Mouse (Mus musculus) heart, adult 11 months (tissue): ENCODE measurements around the gene Trpc4ap.

ENCODE experiments used
- DNase-seq: peaks from one replicate; pipeline ENCODE4 v3.0.0; 2022

Gene Trpc4ap

GRCm38 (mm10) chr2:155691336-155691722 lies 855 bp downstream of the Trpc4ap start:
- DNase-seq, result no peak

GRCm38 (mm10) chr2:155689211-155689610 lies 3.0 kb downstream of the Trpc4ap start:
- peak; percentile 15 for DNase-seq

GRCm38 (mm10) chr2:155687746-155688145 lies 4.4 kb downstream of the Trpc4ap start:
- DNase-seq, result peak; percentile 82

- DNase-seq, result peak; percentile 74
Observed at GRCm38 (mm10) chr2:155686572-155686971, 5.6 kb downstream of the Trpc4ap start.

DNA sequence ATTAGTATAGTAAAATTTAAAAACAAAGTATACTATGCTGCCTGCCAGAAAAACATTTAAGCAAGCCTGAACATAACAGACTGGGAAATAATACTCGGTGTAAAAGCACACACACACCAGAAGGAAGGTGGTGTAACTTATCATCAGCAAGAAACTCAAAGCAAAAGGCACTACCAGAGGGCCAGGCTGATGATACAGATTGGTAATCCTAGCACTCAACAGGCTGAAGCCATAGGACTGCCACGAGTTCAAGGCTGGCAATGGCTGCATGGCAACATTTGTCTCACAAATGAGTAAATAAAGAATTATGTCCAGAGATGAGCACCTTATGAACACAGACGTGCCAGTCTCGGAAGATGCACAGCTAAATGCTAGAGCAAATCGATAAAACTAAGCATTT lies 8.4 kb downstream of the Trpc4ap start:
- peak; percentile 55 for DNase-seq

DNA sequence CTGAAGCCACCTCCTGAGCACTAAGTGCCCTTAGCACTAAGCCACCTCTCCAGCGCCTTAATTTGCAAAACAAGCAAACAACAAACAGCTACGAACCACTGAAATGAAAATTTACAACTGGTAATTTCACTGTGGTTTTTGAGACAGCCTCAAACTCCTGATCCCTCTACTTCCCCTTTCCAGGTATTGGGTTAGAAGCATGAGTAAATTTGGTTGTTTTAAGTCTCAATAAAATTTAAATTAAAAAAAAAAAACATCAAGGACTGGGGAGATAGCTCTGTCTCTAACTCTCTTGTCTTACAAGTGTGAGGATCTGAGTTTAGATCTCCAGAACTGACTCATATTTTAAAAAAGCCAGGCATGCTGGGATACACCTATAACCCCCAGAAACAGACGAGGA lies 9.0 kb downstream of the Trpc4ap start:
- no peak for DNase-seq

DNA sequence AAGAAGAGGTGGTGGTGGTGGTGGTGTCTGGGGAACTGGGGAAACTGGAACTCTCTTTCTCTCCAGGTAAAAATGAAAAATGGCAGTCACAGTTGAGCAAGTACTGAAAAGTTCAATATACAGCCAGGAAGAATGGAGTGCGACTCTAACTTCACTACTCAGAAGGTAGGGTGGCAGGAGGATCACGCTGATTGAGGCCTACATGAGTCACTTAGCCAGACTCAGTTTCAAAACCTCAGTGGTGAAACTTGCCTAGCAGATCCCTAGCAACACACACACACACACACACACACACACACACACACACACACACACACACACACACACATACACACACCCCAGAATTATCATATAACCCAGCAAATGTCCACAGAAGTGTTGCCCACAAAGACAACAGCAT lies 10.3 kb downstream of the Trpc4ap start:
- DNase-seq, result peak; percentile 37

- DNase-seq, result peak; percentile 70
Observed at GRCm38 (mm10) chr2:155681194-155681593, 11.0 kb downstream of the Trpc4ap start.

- DNase-seq, result peak; percentile 44
Observed at GRCm38 (mm10) chr2:155680591-155680990, 11.6 kb downstream of the Trpc4ap start.

GRCm38 (mm10) chr2:155679586-155680110 lies 12.5 kb downstream of the Trpc4ap start:
- DNase-seq, result peak; percentile 55

- DNase-seq, result peak; percentile 35
Observed at GRCm38 (mm10) chr2:155675118-155675517, 17.1 kb downstream of the Trpc4ap start.

DNA sequence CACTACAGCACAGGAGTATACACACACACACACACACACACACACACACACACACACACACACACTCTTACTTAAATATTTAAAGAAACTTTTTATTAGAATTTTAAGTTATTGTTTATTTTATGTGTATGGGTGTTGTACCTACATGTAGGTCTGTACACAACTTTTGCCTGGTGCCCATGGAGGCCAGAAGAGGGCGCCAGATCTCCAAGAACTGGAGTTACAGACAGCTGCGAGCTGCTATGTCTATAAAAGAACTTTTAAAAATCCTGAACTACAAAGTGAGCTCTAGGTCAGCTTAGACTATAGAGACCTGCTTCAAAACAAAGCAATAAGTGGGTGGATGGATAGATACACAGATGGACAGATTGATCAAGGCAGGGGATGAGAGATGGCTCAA lies 18.6 kb downstream of the Trpc4ap start:
- peak; percentile 84 for DNase-seq

GRCm38 (mm10) chr2:155671236-155671635 lies 20.9 kb downstream of the Trpc4ap start:
- peak; percentile 74 for DNase-seq

DNA sequence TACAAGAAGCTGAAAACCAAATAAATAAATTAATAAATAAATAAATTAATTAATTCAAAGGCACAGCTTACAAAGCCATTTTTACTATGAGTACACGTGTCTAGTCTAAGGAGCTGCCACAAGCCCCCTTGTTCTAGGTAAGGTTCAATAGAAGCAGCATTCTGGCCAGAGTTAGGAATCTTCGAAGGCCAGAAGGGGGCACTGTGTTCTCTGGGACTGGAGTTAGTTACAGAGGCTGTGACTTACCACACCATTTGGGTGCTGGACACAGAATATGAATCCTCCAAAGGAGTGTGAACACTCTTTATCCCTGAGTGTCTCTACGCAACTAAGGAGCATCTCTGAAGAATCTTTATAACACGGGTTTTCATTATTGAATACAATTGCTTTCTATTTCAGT lies 23.7 kb downstream of the Trpc4ap start:
- peak; percentile 60 for DNase-seq

GRCm38 (mm10) chr2:155667881-155668280 lies 24.3 kb downstream of the Trpc4ap start:
- peak; percentile 75 for DNase-seq

GRCm38 (mm10) chr2:155663910-155664460 lies 28.2 kb downstream of the Trpc4ap start:
- peak; percentile 81 for DNase-seq

- peak; percentile 66 for DNase-seq
Observed at GRCm38 (mm10) chr2:155663097-155663496, 29.1 kb downstream of the Trpc4ap start.

- DNase-seq, result peak; percentile 66
Observed at GRCm38 (mm10) chr2:155662390-155662789, 29.8 kb downstream of the Trpc4ap start.

DNA sequence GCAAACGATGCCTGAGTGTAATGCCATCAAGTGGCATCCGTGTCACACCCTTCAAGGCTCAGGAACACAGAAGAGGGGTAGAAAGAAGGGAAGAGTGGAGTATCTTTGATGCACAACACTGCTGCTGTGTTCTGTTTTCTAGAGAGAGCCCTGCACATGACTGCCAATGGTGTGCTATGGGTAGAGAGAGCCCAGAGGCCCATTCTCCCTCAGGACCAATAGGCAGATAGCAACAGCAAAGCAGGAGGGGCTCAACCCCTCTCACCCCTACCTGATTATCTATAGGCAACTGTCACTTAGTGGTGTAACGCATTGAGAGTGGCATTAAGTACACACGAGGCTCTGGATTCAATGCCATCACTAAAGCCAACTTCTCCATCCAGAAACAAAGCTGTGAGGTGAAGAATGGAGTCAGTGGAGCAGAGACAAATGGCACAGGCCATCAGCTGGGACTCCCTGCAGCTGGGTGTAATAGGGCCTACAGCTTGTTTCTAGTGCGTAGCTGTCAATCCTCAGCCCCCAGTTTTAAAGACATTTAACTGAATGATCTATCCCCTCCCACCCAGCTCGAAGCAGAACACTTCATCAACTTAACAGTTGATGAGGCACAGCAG lies 36.3 kb downstream of the Trpc4ap start:
- peak; percentile 57 for DNase-seq

DNA sequence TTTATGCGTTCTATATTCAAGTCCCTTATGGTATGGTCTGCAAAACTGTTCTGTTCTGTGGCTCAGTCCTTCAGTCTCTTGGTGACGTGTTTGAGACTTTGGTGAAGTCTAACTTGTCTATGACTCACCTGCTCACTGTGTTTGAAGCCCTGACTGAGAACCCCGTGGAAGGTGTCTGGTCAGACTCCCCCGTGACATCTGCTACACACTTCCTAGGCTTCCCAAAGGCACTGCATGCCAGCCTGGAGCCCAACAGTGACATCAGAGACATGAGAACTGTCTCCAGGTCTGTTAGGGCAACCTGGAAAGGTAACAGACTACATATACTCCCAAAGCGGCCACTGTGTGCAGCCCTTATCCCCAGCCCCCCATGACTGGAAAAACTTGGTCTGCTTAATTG lies 39.6 kb downstream of the Trpc4ap start:
- peak; percentile 55 for DNase-seq

DNA sequence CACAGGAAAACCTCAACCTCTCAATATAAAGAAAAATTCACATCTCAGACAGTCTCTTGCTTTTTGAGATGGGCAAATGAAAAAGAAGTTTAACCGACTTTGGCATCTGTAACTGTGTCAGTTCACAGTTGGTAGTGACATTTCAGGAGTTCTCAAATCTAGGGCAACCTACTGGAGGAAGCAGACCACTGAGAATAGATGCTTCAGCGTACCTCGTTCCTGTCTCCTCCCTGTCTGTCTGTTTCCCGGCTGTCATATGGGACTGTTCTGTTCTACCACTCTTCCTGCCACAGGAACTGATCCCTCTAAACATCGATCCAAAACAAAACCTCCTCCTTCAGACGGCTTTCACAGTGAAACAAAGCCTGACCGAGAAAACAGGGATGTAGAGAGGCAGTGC lies 46.4 kb downstream of the Trpc4ap start:
- no peak for DNase-seq

GRCm38 (mm10) chr2:155641540-155642472 lies 50.4 kb downstream of the Trpc4ap start:
- DNase-seq, result peak; percentile 87

GRCm38 (mm10) chr2:155640656-155641055 lies 51.5 kb downstream of the Trpc4ap start:
- DNase-seq, result no peak

- peak; percentile 89 for DNase-seq
Observed at GRCm38 (mm10) chr2:155637411-155637810, 54.8 kb downstream of the Trpc4ap start.
